In genomic region chr8:121062521-121062920, GRCm38 (mm10) we compare ENCODE assay signal across 25 mouse cellular contexts. TPM values are rescaled to one million over a fixed set of nuclear protein-coding genes. Genes with fewer than 3 reads are reported as not detected.
A peak's percentile ranks its signal among the peaks of the same experiment; 100 is the strongest.
DNase-seq lines count a peak whose midpoint lies in the region; ATAC-seq lines count a peak whose summit lies in the region.
"Had no signal": no experiment of that assay in that cellular context is flagged by ENCODE, and none has a peak within 500 bp of the region (broad histone marks: within the 10 kb centered on the region; RNA-seq: fewer than 3 reads in every experiment).

No protein-coding gene starts in this region.

- H3K4me3 ChIP-seq in forebrain, embryonic 15.5 days: no peak overlapping the region
- no peak overlapping the region for H3K4me3 ChIP-seq in forebrain, embryonic 11.5 days (ENCODE audit: low read depth, low read length)
- no peak overlapping the region for H3K4me3 ChIP-seq in midbrain, embryonic 11.5 days (ENCODE audit: low read depth, low read length)
- H3K4me3 ChIP-seq in midbrain, embryonic 13.5 days (replicated peaks): no peak overlapping the region
- no peak overlapping the region for H3K4me3 ChIP-seq in forebrain, embryonic 16.5 days (replicated peaks; ENCODE audit: low read length)
- H3K4me3 ChIP-seq: embryonic facial prominence, embryonic 12.5 days; erythroblast, embryonic 14.5 days; kidney, embryonic 15.5 days; lung, embryonic 15.5 days had no signal

- H3K4me1 ChIP-seq in forebrain, embryonic 15.5 days: peaks cover 13% of the 10 kb centered on the region; the same call in 1 of the 2 replicates
- no peaks in the 10 kb centered on the region; the same call in 1 of the 2 replicates for H3K4me1 ChIP-seq in forebrain, embryonic 11.5 days (replicated peaks; ENCODE audit: control insufficient read depth, insufficient read depth, low read length)
- peaks cover 5% of the 10 kb centered on the region for H3K4me1 ChIP-seq in midbrain, embryonic 11.5 days (ENCODE audit: control insufficient read depth, insufficient read depth, low read length)
- peaks cover 9% of the 10 kb centered on the region; the same call in 1 of the 2 replicates for H3K4me1 ChIP-seq in midbrain, embryonic 13.5 days (replicated peaks)
- H3K4me1 ChIP-seq in forebrain, embryonic 16.5 days (replicated peaks; ENCODE audit: control insufficient read depth, insufficient read depth, low read length): peaks cover 14% of the 10 kb centered on the region
- H3K4me1 ChIP-seq: lung, embryonic 15.5 days had no signal

- ATAC-seq in forebrain, embryonic 15.5 days (replicated peaks): no peak
- no peak for ATAC-seq in forebrain, embryonic 11.5 days (replicated peaks; ENCODE audit: low FRiP score)
- no peak for ATAC-seq in midbrain, embryonic 11.5 days (ENCODE audit: low FRiP score)
- no peak for ATAC-seq in midbrain, embryonic 13.5 days
- ATAC-seq in forebrain, embryonic 16.5 days: peak; percentile 47; the same call in 1 of the 2 replicates
- ATAC-seq: intestine, embryonic 16.5 days had no signal

- H3K27me3 ChIP-seq in forebrain, embryonic 15.5 days: no peaks in the 10 kb centered on the region
- H3K27me3 ChIP-seq in forebrain, embryonic 11.5 days (ENCODE audit: control insufficient read depth, insufficient read depth, low read length): no peaks in the 10 kb centered on the region; the same call in 1 of the 2 replicates
- peaks cover 2% of the 10 kb centered on the region; the same call in 1 of the 2 replicates for H3K27me3 ChIP-seq in midbrain, embryonic 11.5 days (ENCODE audit: control insufficient read depth, insufficient read depth, low read length)
- peaks cover 29% of the 10 kb centered on the region for H3K27me3 ChIP-seq in midbrain, embryonic 13.5 days
- no peaks in the 10 kb centered on the region; the same call in 1 of the 2 replicates for H3K27me3 ChIP-seq in forebrain, embryonic 16.5 days (replicated peaks; ENCODE audit: control insufficient read depth, insufficient read depth, low read length)
- H3K27me3 ChIP-seq: lung, embryonic 15.5 days had no signal

- no peaks in the 10 kb centered on the region for H3K36me3 ChIP-seq in forebrain, embryonic 15.5 days
- no peaks in the 10 kb centered on the region for H3K36me3 ChIP-seq in forebrain, embryonic 11.5 days (ENCODE audit: control insufficient read depth, insufficient read depth, low read length)
- no peaks in the 10 kb centered on the region for H3K36me3 ChIP-seq in midbrain, embryonic 11.5 days (ENCODE audit: control insufficient read depth, insufficient read depth, low read length)
- H3K36me3 ChIP-seq in midbrain, embryonic 13.5 days: no peaks in the 10 kb centered on the region
- H3K36me3 ChIP-seq in forebrain, embryonic 16.5 days (ENCODE audit: control insufficient read depth, insufficient read depth): no peaks in the 10 kb centered on the region
- H3K36me3 ChIP-seq: embryonic facial prominence, embryonic 12.5 days; kidney, embryonic 15.5 days had no signal

- DNase-seq in forebrain, embryonic 11.5 days (ENCODE audit: low spot score): no peak
- peak; percentile 26 for DNase-seq in midbrain, embryonic 11.5 days (ENCODE audit: low spot score, missing footprints)
- DNase-seq in layer of hippocampus, postnatal 36 days: peak; percentile 16 to 47
- no peak for DNase-seq in retina, postnatal 1 day
- DNase-seq in left cerebral cortex, postnatal 14 days (ENCODE audit: low spot score in 2 of 2): no peak
- DNase-seq: adrenal gland, postnatal 36 days; cerebellum, adult 2 months; gastrocnemius, postnatal 14 days; heart, adult 18-20 months; heart, postnatal 4 days; midbrain, embryonic 14.5 days; thymus, postnatal 14 days had no signal

- no peak overlapping the region for H3K4me2 ChIP-seq in forebrain, embryonic 15.5 days (replicated peaks)
- no peak overlapping the region for H3K4me2 ChIP-seq in forebrain, embryonic 11.5 days (ENCODE audit: low read depth, low read length, severe bottlenecking)
- no peak overlapping the region for H3K4me2 ChIP-seq in midbrain, embryonic 11.5 days
- H3K4me2 ChIP-seq in midbrain, embryonic 13.5 days (replicated peaks): no peak overlapping the region
- H3K4me2 ChIP-seq in forebrain, embryonic 16.5 days (ENCODE audit: low read length): no peak overlapping the region
- H3K4me2 ChIP-seq: embryonic facial prominence, embryonic 12.5 days; kidney, embryonic 15.5 days; lung, embryonic 15.5 days had no signal

- H3K9ac ChIP-seq in forebrain, embryonic 15.5 days (replicated peaks): no peak overlapping the region
- H3K9ac ChIP-seq in forebrain, embryonic 11.5 days (ENCODE audit: low read length): no peak overlapping the region
- no peak overlapping the region for H3K9ac ChIP-seq in midbrain, embryonic 11.5 days (ENCODE audit: low read length)
- H3K9ac ChIP-seq in midbrain, embryonic 13.5 days (replicated peaks): no peak overlapping the region
- no peak overlapping the region for H3K9ac ChIP-seq in forebrain, embryonic 16.5 days (replicated peaks; ENCODE audit: low read depth, low read length)
- H3K9ac ChIP-seq: embryonic facial prominence, embryonic 12.5 days; kidney, embryonic 15.5 days; liver, embryonic 14.5 days; lung, embryonic 15.5 days had no signal

- H3K9me3 ChIP-seq in forebrain, embryonic 15.5 days: no peaks in the 10 kb centered on the region
- no peaks in the 10 kb centered on the region for H3K9me3 ChIP-seq in forebrain, embryonic 11.5 days (ENCODE audit: control insufficient read depth, low read length)
- no peaks in the 10 kb centered on the region for H3K9me3 ChIP-seq in midbrain, embryonic 11.5 days (ENCODE audit: control insufficient read depth, low read length)
- H3K9me3 ChIP-seq in midbrain, embryonic 13.5 days: no peaks in the 10 kb centered on the region
- H3K9me3 ChIP-seq in forebrain, embryonic 16.5 days (ENCODE audit: control insufficient read depth, low read length): no peaks in the 10 kb centered on the region
- H3K9me3 ChIP-seq: embryonic facial prominence, embryonic 12.5 days; kidney, embryonic 15.5 days; lung, embryonic 15.5 days had no signal

- WGBS in forebrain, embryonic 15.5 days: 54% methylated on average over 6 of the region's 6 CpGs
- 89% methylated on average over 6 of the region's 6 CpGs for WGBS in forebrain, embryonic 11.5 days
- WGBS in midbrain, embryonic 11.5 days: 92% methylated on average over 6 of the region's 6 CpGs
- 75% methylated on average over 6 of the region's 6 CpGs for WGBS in midbrain, embryonic 13.5 days
- WGBS in forebrain, embryonic 16.5 days: 65% methylated on average over 6 of the region's 6 CpGs

- intact Hi-C loops in left cerebral cortex, postnatal 14 days (cut with DNase I): no loop called here

- peak overlapping the region; percentile 82 for H3K27ac ChIP-seq in forebrain, embryonic 15.5 days (replicated peaks)
- no peak overlapping the region for H3K27ac ChIP-seq in forebrain, embryonic 11.5 days (ENCODE audit: low read depth, low read length)
- no peak overlapping the region for H3K27ac ChIP-seq in midbrain, embryonic 11.5 days (ENCODE audit: low read depth, low read length)
- no peak overlapping the region for H3K27ac ChIP-seq in midbrain, embryonic 13.5 days
- H3K27ac ChIP-seq in forebrain, embryonic 16.5 days (ENCODE audit: low read length): peak overlapping the region; percentile 67
- H3K27ac ChIP-seq: embryonic facial prominence, embryonic 12.5 days; kidney, embryonic 15.5 days; liver, embryonic 14.5 days; lung, embryonic 15.5 days; macrophage had no signal

RNA-seq across cellular contexts. Expression of gene Foxf1, which starts 21.7 kb away (rescaled TPM):
- polyA plus RNA-seq in forebrain, embryonic 15.5 days (2015; fragmentation: Nextera tagmentation; extraction: Ambion mirVana): 0.54 and 0.87 TPM in 2 replicates
- 0.17 and 0.91 TPM in 2 replicates for polyA plus RNA-seq in forebrain, embryonic 11.5 days (2014; fragmentation: Nextera tagmentation; extraction: Ambion mirVana)
- polyA plus RNA-seq in midbrain, embryonic 11.5 days (2014; fragmentation: Nextera tagmentation; extraction: Ambion mirVana): 0.17 and 0.20 TPM in 2 replicates
- 0.39 and 0.71 TPM in 2 replicates for polyA plus RNA-seq in midbrain, embryonic 13.5 days (2015; fragmentation: Nextera tagmentation; extraction: Ambion mirVana)
- 0.91 and 1.1 TPM in 2 replicates for polyA plus RNA-seq in forebrain, embryonic 16.5 days (2015; fragmentation: Nextera tagmentation; extraction: Ambion mirVana)
- total RNA-seq in layer of hippocampus, postnatal 36 days (2021): under 1 TPM; 0.50 to 0.66 TPM
- total RNA-seq in left cerebral cortex, postnatal 14 days (2021): 1 to 10 TPM; 1.0 to 1.4 TPM
- total RNA-seq: CH12.LX; common myeloid progenitor, adult 5-6 weeks; MEL had no signal
- polyA plus RNA-seq: erythroblast, embryonic 14.5 days had no signal

RNA-seq across cellular contexts. Expression of gene Mthfsd, which starts 45.7 kb away (rescaled TPM):
- 49.8 and 55.4 TPM in 2 replicates for polyA plus RNA-seq in forebrain, embryonic 15.5 days (2015; fragmentation: Nextera tagmentation; extraction: Ambion mirVana)
- 52.8 and 58.7 TPM in 2 replicates for polyA plus RNA-seq in forebrain, embryonic 11.5 days (2014; fragmentation: Nextera tagmentation; extraction: Ambion mirVana)
- 47.4 and 50.4 TPM in 2 replicates for polyA plus RNA-seq in midbrain, embryonic 11.5 days (2014; fragmentation: Nextera tagmentation; extraction: Ambion mirVana)
- 57.8 and 60.7 TPM in 2 replicates for polyA plus RNA-seq in midbrain, embryonic 13.5 days (2015; fragmentation: Nextera tagmentation; extraction: Ambion mirVana)
- 51.8 and 60.0 TPM in 2 replicates for polyA plus RNA-seq in forebrain, embryonic 16.5 days (2015; fragmentation: Nextera tagmentation; extraction: Ambion mirVana)
- 10 to 100 TPM; 31.8 to 36.9 TPM for total RNA-seq in layer of hippocampus, postnatal 36 days (2021)
- total RNA-seq in left cerebral cortex, postnatal 14 days (2021): 10 to 100 TPM; 27.0 to 33.4 TPM

RNA-seq across cellular contexts. Expression of gene Foxc2, which starts 53.5 kb away (rescaled TPM):
- polyA plus RNA-seq in forebrain, embryonic 15.5 days (2015; fragmentation: Nextera tagmentation; extraction: Ambion mirVana): 1.6 and 2.0 TPM in 2 replicates
- polyA plus RNA-seq in forebrain, embryonic 11.5 days (2014; fragmentation: Nextera tagmentation; extraction: Ambion mirVana): 6.1 and 6.3 TPM in 2 replicates
- 7.0 and 7.1 TPM in 2 replicates for polyA plus RNA-seq in midbrain, embryonic 11.5 days (2014; fragmentation: Nextera tagmentation; extraction: Ambion mirVana)
- 1.3 and 1.9 TPM in 2 replicates for polyA plus RNA-seq in midbrain, embryonic 13.5 days (2015; fragmentation: Nextera tagmentation; extraction: Ambion mirVana)
- polyA plus RNA-seq in forebrain, embryonic 16.5 days (2015; fragmentation: Nextera tagmentation; extraction: Ambion mirVana): 1.7 and 2.5 TPM in 2 replicates
- total RNA-seq in layer of hippocampus, postnatal 36 days (2021): 1 to 10 TPM in 1 of 2 experiments, under 1 TPM in 1; 0.20 to 1.1 TPM
- total RNA-seq in left cerebral cortex, postnatal 14 days (2021): 1 to 10 TPM; 2.7 to 3.5 TPM
- total RNA-seq: CH12.LX; common myeloid progenitor, adult 5-6 weeks had no signal
- polyA plus RNA-seq: erythroblast, embryonic 14.5 days; macrophage had no signal

Comparison
In these comparisons a context has a peak if more than half of its experiments do, and no peak if none do; other contexts are left out.
1. H3K27ac ChIP-seq: peak in forebrain, embryonic 15.5 days (single experiment) and forebrain, embryonic 16.5 days (single experiment); none in forebrain, embryonic 11.5 days (single experiment), midbrain, embryonic 11.5 days (single experiment) and midbrain, embryonic 13.5 days (single experiment).
2. DNase-seq: peak in midbrain, embryonic 11.5 days (single experiment) and layer of hippocampus, postnatal 36 days (2 of 2); none in forebrain, embryonic 11.5 days (single experiment), retina, postnatal 1 day (single experiment) and left cerebral cortex, postnatal 14 days (0 of 2).